Mouse (Mus musculus) left cerebral cortex, adult 11 months (tissue): Measurements from ENCODE around the gene Slc25a34.

ENCODE experiments used
- DNase-seq: peaks from one replicate; pipeline ENCODE4 v3.0.0; 2022; ENCODE audit warnings: low spot score

Gene Slc25a34

GRCm38 (mm10) chr4:141617863-141618564 lies 5.6 kb downstream of the Slc25a34 start:
- DNase-seq, result no peak

GRCm38 (mm10) chr4:141617299-141617698 lies 6.3 kb downstream of the Slc25a34 start:
- DNase-seq, result peak; percentile 42

- no peak for DNase-seq
Measured at GRCm38 (mm10) chr4:141616811-141617210, 6.8 kb downstream of the Slc25a34 start.

GRCm38 (mm10) chr4:141614946-141615345 lies 8.7 kb downstream of the Slc25a34 start:
- no peak for DNase-seq

GRCm38 (mm10) chr4:141609538-141609937 lies 14.1 kb downstream of the Slc25a34 start:
- DNase-seq, result no peak

- no peak for DNase-seq
Measured at GRCm38 (mm10) chr4:141605861-141606260, 17.8 kb downstream of the Slc25a34 start, which contains the start of gene Fblim1. Gene Fblim1 (minus strand): TSS chr4:141606096.

- no peak for DNase-seq
Measured at GRCm38 (mm10) chr4:141605421-141605820, 18.2 kb downstream of the Slc25a34 start.

- no peak for DNase-seq
Measured at GRCm38 (mm10) chr4:141604493-141604892, 19.1 kb downstream of the Slc25a34 start.

- no peak for DNase-seq
Measured at GRCm38 (mm10) chr4:141603921-141604320, 19.7 kb downstream of the Slc25a34 start.

GRCm38 (mm10) chr4:141602523-141603223 lies 20.9 kb downstream of the Slc25a34 start:
- no peak for DNase-seq

- DNase-seq, result no peak
Measured at GRCm38 (mm10) chr4:141601148-141601862, 22.3 kb downstream of the Slc25a34 start.

GRCm38 (mm10) chr4:141600364-141600763 lies 23.3 kb downstream of the Slc25a34 start:
- DNase-seq, result no peak

- no peak for DNase-seq
Measured at GRCm38 (mm10) chr4:141599251-141600141, 24.1 kb downstream of the Slc25a34 start.

- no peak for DNase-seq
Measured at GRCm38 (mm10) chr4:141598894-141599250, 24.7 kb downstream of the Slc25a34 start.

- DNase-seq, result no peak
Measured at GRCm38 (mm10) chr4:141598199-141598893, 25.3 kb downstream of the Slc25a34 start.

GRCm38 (mm10) chr4:141596700-141597328 lies 26.8 kb downstream of the Slc25a34 start:
- no peak for DNase-seq

- no peak for DNase-seq
Measured at GRCm38 (mm10) chr4:141595605-141596268, 27.9 kb downstream of the Slc25a34 start.

- DNase-seq, result no peak
Measured at GRCm38 (mm10) chr4:141595138-141595537, 28.5 kb downstream of the Slc25a34 start.

- no peak for DNase-seq
Measured at GRCm38 (mm10) chr4:141591547-141591946, 32.1 kb downstream of the Slc25a34 start.

- no peak for DNase-seq
Measured at GRCm38 (mm10) chr4:141583919-141584318, 39.7 kb downstream of the Slc25a34 start.
